Mouse (Mus musculus): ENCODE measurements at regions not wholly inside any gene's neighbourhood (a gene's known extent, or its start where the extent isn't known, plus 50 kb on each side); places are given as distances from the start of the nearest gene placed in this dataset.
"Not testable (repeated sequence)": the region's sequence is repeated elsewhere in the genome, so short reads cannot be mapped to it uniquely, and the experiment has no call there.

DNA sequence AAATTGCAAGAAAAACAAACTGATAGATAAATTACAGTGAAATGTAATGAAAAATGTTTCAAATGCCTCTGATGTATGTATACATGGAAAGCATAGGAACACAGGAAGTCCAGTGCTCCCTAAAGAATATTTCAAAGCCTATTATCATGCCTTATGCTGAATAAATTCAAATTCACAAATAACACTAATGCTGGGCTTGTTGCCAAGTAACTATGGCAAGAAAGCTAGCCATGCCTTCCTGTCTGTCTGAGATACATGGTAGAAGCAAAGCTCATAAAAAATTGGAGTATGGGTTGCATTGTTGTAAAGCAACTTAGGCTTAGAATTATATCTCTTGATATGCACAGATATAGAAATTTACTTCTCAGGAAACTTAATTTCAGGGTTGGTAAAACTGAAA lies 315.8 kb upstream of the Klf6 start:
- DNase-seq (ENCODE audit: low spot score) = no peak

DNA sequence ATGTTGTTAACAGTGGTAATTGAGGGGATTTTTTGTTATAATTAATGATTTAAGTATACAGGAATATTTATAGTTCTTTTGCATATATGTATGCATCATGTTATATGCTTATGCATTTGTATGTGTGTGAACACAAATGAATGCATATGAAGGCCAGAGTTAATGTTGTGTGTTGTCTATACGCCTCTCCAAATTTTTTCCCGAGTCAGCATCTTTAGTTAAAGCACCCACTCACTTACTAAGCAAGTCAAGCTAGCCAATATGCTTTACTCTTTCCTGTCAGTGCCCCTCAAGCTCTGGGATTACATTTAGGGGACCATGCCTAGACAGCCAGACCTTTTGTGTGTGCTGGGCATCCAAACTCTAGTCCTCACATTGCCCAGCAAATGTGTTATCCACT lies 315.3 kb upstream of the Klf6 start:
- DNase-seq (ENCODE audit: low spot score) = no peak

DNA sequence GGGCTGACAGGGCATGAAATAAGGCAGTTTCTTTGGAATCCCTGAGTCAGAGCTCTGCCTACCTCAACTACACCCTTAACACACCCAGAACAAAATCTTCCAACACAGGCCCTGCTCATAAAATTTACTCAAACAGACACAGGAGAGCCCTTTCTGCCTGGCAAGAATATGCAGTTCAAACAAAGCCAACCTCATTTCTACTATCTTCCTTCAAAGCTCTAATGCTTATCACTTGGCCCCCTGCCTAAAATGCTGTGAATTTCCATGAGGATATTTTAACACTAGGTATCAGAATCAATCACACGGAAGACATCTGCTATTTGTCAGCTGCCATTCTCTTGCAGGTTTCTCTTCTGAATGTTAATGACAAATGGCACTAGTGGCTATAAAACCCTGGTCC lies 314.3 kb upstream of the Klf6 start:
- no peak for DNase-seq (ENCODE audit: low spot score)

- DNase-seq (ENCODE audit: low spot score) = no peak
These were observed 312.5 kb upstream of the Klf6 start for GRCm38 (mm10) chr13:5548768-5549167.

GRCm38 (mm10) chr13:5549175-5549574 lies 312.1 kb upstream of the Klf6 start:
- DNase-seq (ENCODE audit: low spot score) = no peak

DNA sequence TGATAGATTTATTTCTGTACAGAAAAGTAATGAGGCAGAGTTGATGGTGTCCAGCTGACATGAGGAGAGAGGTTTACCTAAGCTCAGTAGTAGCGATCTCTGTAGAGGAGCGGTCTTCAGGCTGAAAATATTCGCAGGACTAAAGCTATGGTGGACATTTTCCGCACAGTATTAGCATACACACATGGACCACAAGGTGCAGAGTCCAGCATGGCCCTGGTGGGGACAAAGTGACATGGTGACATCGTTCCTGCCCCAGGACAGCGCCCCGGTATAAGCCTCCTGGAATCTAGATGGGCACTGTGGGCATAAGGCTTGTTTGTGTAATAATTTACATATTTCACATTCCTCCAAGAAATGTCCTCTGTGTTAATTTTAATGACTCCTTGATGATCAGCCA lies 311.5 kb upstream of the Klf6 start:
- no peak for DNase-seq (ENCODE audit: low spot score)

- DNase-seq (ENCODE audit: low spot score) = no peak
These were observed 310.9 kb upstream of the Klf6 start for GRCm38 (mm10) chr13:5550354-5550753.

- no peak for DNase-seq (ENCODE audit: low spot score)
These were observed 310.2 kb upstream of the Klf6 start for GRCm38 (mm10) chr13:5551131-5551530.

- DNase-seq (ENCODE audit: low spot score) = no peak
These were observed 307.8 kb upstream of the Klf6 start for GRCm38 (mm10) chr13:5553461-5553860.

GRCm38 (mm10) chr13:5558095-5558494 lies 303.2 kb upstream of the Klf6 start:
- no peak for DNase-seq (ENCODE audit: low spot score)

DNA sequence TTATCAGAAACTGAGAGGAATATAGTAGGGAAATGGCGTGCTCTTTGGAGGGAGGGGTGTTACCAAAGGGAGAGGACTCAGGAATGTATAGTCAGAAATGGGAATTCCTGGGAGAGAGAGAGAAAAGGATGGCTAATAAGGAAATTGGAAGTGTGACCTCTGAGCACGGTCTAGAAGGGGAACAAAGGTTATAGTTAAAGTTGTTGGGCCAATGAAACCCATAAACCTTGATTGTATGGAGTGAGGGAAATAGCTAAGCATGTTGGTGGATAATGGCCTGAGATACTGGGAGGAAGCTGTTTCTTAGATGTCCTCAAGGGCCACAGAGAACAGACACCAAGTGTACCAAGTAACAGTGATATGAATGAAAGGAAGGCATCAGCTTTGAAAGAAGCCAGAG lies 294.8 kb upstream of the Klf6 start:
- DNase-seq (ENCODE audit: low spot score) = no peak

DNA sequence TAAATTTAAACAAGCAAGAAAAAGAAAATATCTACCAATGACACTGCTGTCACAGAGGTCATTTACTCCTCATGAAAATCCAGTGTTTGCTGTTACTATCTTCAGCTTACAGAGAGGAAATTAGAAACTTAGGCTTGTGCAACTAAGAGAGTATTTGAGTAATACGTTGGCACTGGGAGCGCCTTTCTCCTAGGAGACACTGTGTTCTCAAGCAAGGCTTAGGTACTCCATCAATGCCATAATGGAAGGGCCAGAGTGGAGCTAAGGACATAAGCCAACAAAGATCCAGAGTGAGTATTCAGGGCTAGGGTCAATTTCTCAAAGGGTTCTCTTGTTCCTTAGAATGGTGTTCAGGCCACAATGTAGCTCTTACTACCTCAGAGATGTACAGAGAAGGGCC lies 294.4 kb upstream of the Klf6 start:
- no peak for DNase-seq (ENCODE audit: low spot score)

- no peak for DNase-seq (ENCODE audit: low spot score)
These were observed 291.7 kb upstream of the Klf6 start for GRCm38 (mm10) chr13:5569579-5569978.

- DNase-seq (ENCODE audit: low spot score) = no peak
These were observed 290.9 kb upstream of the Klf6 start for GRCm38 (mm10) chr13:5570386-5570785.

- no peak for DNase-seq (ENCODE audit: low spot score)
These were observed 284.7 kb upstream of the Klf6 start for GRCm38 (mm10) chr13:5576568-5576967.

DNA sequence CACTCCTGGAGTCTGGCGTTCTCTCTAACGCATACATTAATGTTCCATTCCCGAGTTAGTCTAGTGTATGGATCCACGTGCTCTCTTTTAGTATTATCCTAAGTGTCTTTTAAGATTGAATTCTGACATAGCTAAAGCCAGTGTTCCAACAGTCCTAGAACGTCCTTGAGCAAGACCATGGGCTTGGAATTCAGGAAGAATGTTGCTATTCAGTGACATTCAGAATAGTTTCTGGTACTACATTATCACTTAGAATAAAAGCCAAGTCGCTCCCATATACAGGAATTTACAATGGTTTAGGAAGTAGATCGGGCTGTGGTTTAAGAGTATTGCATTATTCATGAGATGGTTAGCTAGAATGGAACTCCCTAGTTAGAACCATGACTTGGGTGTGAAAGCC lies 277.6 kb upstream of the Klf6 start:
- not testable (repeated sequence) for DNase-seq (ENCODE audit: low spot score)

DNA sequence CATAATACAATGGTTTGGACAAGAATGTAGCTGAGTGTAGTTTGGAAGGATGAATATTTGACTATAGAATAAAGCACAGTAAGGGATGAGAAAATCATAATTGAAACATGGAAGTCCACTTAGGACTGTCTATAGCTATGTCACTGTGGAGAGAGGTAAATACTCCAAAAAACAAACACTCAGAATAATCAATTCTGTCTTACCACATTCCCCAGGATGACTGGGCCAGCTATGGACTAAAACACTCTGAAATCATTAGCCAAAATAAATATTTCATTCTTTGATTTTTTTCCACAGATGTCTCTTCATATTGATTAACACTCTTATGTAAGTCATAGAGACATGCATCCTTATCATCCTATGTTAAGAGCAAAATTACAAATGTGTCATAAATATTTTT lies 274.1 kb upstream of the Klf6 start:
- DNase-seq (ENCODE audit: low spot score) = no peak

GRCm38 (mm10) chr13:5591286-5591685 lies 270.0 kb upstream of the Klf6 start:
- no peak for DNase-seq (ENCODE audit: low spot score)

- DNase-seq (ENCODE audit: low spot score) = no peak
These were observed 269.3 kb upstream of the Klf6 start for GRCm38 (mm10) chr13:5591837-5592555.

GRCm38 (mm10) chr13:5592556-5593061 lies 268.7 kb upstream of the Klf6 start:
- no peak for DNase-seq (ENCODE audit: low spot score)

GRCm38 (mm10) chr13:5601648-5602047 lies 259.6 kb upstream of the Klf6 start:
- DNase-seq (ENCODE audit: low spot score) = no peak

- DNase-seq (ENCODE audit: low spot score) = no peak
These were observed 257.2 kb upstream of the Klf6 start for GRCm38 (mm10) chr13:5603905-5604596.

- no peak for DNase-seq (ENCODE audit: low spot score)
These were observed 255.9 kb upstream of the Klf6 start for GRCm38 (mm10) chr13:5605418-5605817.

Measured in urinary bladder, adult 2 months (tissue).